Mouse (Mus musculus) lung, postnatal 0 days (tissue): ENCODE data around the gene Arhgap40. TPM values are rescaled to one million over a fixed set of nuclear protein-coding genes. Genes with fewer than 3 reads are reported as not detected.

ENCODE experiments used
- ATAC-seq: fragments of 200-750 bp; cut with Nextera tagmentation; 2 replicates; pipeline ENCODE4 v1.8.0; 2017; ENCODE audit warnings: moderate library complexity
- DNase-seq: peaks from one replicate; pipeline ENCODE4 v3.0.0-alpha.2; 2016; ENCODE audit warnings: low spot score
- H3K27ac ChIP-seq: fragments of 300-500 bp; sonication (generic); 2 replicates; pipeline ENCODE4 v1.5.1; 2014; ENCODE audit warnings: antibody characterized with exemption, mild to moderate bottlenecking, low read length, mixed read lengths
- H3K27me3 ChIP-seq: fragments of 300-500 bp; sonication (generic); replicated peaks from 2 replicates; pipeline ENCODE4 v1.6.1; 2014; ENCODE audit warnings: low read length, mixed read lengths; ENCODE audit not compliant: insufficient read depth
- H3K36me3 ChIP-seq: fragments of 300-500 bp; sonication (generic); 2 replicates; pipeline ENCODE4 v1.6.1; 2014; ENCODE audit warnings: low read length, mixed read lengths; ENCODE audit not compliant: insufficient read depth
- H3K4me1 ChIP-seq: fragments of 300-500 bp; sonication (generic); 2 replicates; pipeline ENCODE4 v1.6.1; 2014; ENCODE audit warnings: antibody characterized with exemption, low read depth, low read length, mixed read lengths; ENCODE audit not compliant: insufficient read depth
- H3K4me2 ChIP-seq: fragments of 300-500 bp; sonication (generic); replicated peaks from 2 replicates; pipeline ENCODE4 v1.6.1; 2014; ENCODE audit warnings: low read depth, mild to moderate bottlenecking, low read length, moderate library complexity, mixed read lengths
- H3K4me3 ChIP-seq: fragments of 300-500 bp; sonication (generic); 2 replicates; pipeline ENCODE4 v1.5.1; 2014; ENCODE audit warnings: low read depth, low read length
- H3K9ac ChIP-seq: fragments of 300-500 bp; sonication (generic); replicated peaks from 2 replicates; pipeline ENCODE4 v1.6.1; 2014; ENCODE audit warnings: low read depth, mild to moderate bottlenecking
- H3K9me3 ChIP-seq: fragments of 300-500 bp; sonication (generic); 2 replicates; pipeline ENCODE4 v1.6.1; 2016; ENCODE audit warnings: low read length, mixed read lengths
- CTCF ChIP-seq: IDR thresholded peaks from 2 replicates; pipeline ENCODE4 v1.5.1; 2016; ENCODE audit warnings: antibody characterized with exemption, mild to moderate bottlenecking
- EP300 ChIP-seq: IDR thresholded peaks from 2 replicates; pipeline ENCODE4 v1.6.1; 2016; ENCODE audit warnings: antibody characterized with exemption, mild to moderate bottlenecking, control low read depth
- WGBS: fragments of 180-500 bp; shearing (Covaris S2); extraction: QIAGEN DNeasy Blood & Tissue Kit; methylation state at CpG from one replicate; pipeline ENCODE4 v1.1.7; 2014; 5-methylcytosine and 5-hydroxymethylcytosine counted together
- polyA plus RNA-seq: library from polyadenylated mRNA; unstranded; fragments of >200 nt; fragmentation: Nextera tagmentation; extraction: Ambion mirVana; gene quantifications from 2 replicates; pipeline ENCODE4 v1.2.1, GENCODE M21; 2015

Arhgap40 gene
- polyA plus RNA-seq, 1 experiment from 2014 or later, result 0.18 TPM

GRCm38 (mm10) chr2:158519800-158520199 lies 7.2 kb downstream of the Arhgap40 start:
- no peaks in the 10 kb centered on the region for H3K9me3 ChIP-seq
- no peaks in the 10 kb centered on the region for H3K27me3 ChIP-seq
- H3K4me1 ChIP-seq, result no peaks in the 10 kb centered on the region
- H3K27ac ChIP-seq, result no peak overlapping the region
- TF ChIP-seq EP300, result no peak
- TF ChIP-seq CTCF, result no peak
- no peak overlapping the region for H3K4me3 ChIP-seq
- H3K9ac ChIP-seq, result no peak overlapping the region
- DNase-seq (no peak), ATAC-seq (no peak)
- 61% methylated on average over 6 of the region's 6 CpGs for WGBS
- H3K36me3 ChIP-seq, result no peaks in the 10 kb centered on the region
- no peak overlapping the region for H3K4me2 ChIP-seq

- no peak for TF ChIP-seq CTCF
- TF ChIP-seq EP300, result peak; percentile 39; the same call in 1 of the 2 replicates
- H3K4me1 ChIP-seq, result no peaks in the 10 kb centered on the region
- 49% methylated on average over 8 of the region's 8 CpGs for WGBS
- no peak overlapping the region for H3K9ac ChIP-seq
- ATAC-seq (peak; percentile 80), DNase-seq (peak; percentile 60)
- H3K27me3 ChIP-seq, result no peaks in the 10 kb centered on the region
- H3K27ac ChIP-seq, result no peak overlapping the region
- H3K4me3 ChIP-seq, result no peak overlapping the region
- no peaks in the 10 kb centered on the region for H3K9me3 ChIP-seq
- no peaks in the 10 kb centered on the region for H3K36me3 ChIP-seq
- no peak overlapping the region for H3K4me2 ChIP-seq
Observed at GRCm38 (mm10) chr2:158523060-158523459, 10.5 kb downstream of the Arhgap40 start.

DNA sequence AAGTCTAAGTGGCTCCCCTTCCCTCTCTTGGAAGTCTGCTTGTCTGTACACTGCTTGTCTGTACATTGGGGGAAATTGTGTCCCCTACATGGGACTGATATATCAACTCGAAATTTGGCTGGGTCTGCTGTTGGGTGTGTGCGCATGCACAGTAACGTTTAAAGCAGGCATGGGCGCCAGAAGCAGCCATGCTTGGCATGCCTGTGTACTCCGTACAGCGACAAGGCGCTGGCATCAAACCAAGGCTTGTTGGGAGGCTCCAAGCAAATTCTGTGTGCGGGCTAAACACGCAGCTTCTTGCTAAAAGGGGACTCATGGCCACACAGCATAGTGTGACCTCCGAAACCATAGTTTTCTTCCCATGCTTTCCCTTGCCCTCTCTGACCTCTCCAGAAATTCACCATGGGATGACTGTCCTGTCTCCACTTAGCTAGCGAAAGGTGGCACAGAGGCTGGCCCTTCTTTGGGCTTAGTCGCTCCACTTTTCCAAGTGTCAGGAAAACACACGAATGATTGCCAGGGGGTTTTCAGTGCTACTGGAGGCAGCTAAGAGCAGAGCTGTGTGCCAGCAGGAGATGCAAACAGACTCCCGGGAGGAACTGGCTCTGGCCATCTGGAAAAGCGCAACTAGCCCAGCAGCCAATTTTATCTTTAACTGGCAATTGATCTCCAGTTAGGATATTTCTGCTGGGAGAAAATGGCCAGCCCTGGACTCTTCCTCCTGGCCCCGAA lies 11.7 kb downstream of the Arhgap40 start:
- no peak overlapping the region for H3K4me3 ChIP-seq
- WGBS, result 63% methylated on average over 16 of the region's 16 CpGs
- TF ChIP-seq CTCF (no peak), EP300 (no peak)
- no peaks in the 10 kb centered on the region for H3K4me1 ChIP-seq
- H3K4me2 ChIP-seq, result no peak overlapping the region
- DNase-seq, result no peak
- no peak overlapping the region for H3K9ac ChIP-seq
- no peaks in the 10 kb centered on the region for H3K27me3 ChIP-seq
- H3K9me3 ChIP-seq, result no peaks in the 10 kb centered on the region
- H3K36me3 ChIP-seq, result no peaks in the 10 kb centered on the region
- H3K27ac ChIP-seq, result no peak overlapping the region
- no peak for ATAC-seq

- ATAC-seq, result peak; percentile 25
- Histone ChIP-seq H3K4me2 (no peak overlapping the region), H3K27ac (no peak overlapping the region), H3K27me3 (no peaks in the 10 kb centered on the region), H3K4me1 (no peaks in the 10 kb centered on the region), H3K4me3 (no peak overlapping the region), H3K36me3 (no peaks in the 10 kb centered on the region), H3K9ac (no peak overlapping the region), H3K9me3 (no peaks in the 10 kb centered on the region)
- TF ChIP-seq EP300, result no peak
- peak; percentile 86 for TF ChIP-seq CTCF
- 3% methylated on average over 4 of the region's 4 CpGs for WGBS
- DNase-seq, result peak; percentile 64
Observed at GRCm38 (mm10) chr2:158534090-158534489, 21.5 kb downstream of the Arhgap40 start.

DNA sequence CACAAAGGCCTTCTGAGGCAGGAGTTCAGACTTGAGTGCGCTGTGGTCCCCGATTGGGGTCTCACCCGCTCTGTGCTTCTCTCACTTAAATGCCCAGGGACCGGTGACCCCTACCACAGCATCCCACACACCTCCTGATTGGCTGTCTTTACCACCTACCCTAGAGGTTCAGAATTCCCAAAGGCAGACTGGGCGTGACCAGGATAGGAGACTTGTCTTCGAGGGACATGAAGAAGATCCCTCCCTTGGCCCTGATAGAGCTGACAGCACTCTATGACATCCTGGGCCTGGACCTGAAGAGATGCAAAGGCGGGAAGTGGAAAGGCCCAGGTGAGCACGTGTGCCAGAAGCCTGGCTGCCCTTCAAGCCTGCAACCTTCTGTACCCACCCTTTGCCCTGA lies 22.0 kb downstream of the Arhgap40 start:
- ATAC-seq (no peak), DNase-seq (no peak)
- no peaks in the 10 kb centered on the region for H3K4me1 ChIP-seq
- H3K9me3 ChIP-seq, result no peaks in the 10 kb centered on the region
- WGBS, result 78% methylated on average over 8 of the region's 8 CpGs
- no peak for TF ChIP-seq CTCF
- no peak for TF ChIP-seq EP300
- H3K27me3 ChIP-seq, result no peaks in the 10 kb centered on the region
- H3K4me3 ChIP-seq, result no peak overlapping the region
- H3K36me3 ChIP-seq, result no peaks in the 10 kb centered on the region
- no peak overlapping the region for H3K27ac ChIP-seq
- no peak overlapping the region for H3K4me2 ChIP-seq
- no peak overlapping the region for H3K9ac ChIP-seq

DNA sequence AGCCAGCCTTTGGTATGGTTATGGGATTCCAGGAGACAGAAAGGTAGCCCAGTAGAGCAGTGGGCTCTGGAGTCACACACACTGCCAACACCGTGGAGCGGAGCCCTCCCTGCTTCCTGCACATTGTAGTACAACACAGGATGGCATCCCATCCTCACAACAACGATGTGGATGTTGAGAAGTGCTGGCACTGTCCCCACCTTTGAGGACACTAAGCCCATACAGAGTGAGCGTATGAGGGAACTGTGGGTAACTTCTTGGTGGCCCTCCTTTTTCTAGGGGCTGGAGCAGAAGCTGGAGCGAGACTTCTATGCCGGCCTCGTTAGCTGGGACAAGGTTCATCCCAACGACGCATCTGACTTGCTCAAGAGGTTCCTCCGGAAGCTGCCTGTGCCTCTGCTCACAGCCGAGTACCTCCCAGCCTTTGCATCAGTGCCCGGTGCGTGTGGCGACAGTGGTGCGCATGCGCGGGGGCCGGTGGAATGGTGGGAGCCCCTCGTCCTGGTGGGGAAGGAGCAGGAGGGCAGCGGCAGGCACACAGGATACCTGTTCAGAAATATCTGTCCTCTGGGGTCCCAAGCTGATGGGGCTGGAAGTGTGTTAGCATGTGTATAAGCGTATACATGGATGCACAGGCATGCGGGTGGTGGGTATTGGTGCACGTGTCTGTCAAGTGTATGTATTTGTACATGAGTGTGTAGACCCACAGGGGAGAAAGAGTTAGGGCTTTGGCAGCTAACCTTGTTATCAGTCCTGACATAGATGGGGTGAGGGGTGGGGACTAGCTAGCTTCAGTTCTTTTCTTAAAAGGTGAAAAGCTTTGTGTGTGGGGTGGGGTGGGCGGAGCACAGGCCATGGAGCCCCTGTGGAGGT lies 27.1 kb downstream of the Arhgap40 start:
- Histone ChIP-seq H3K9ac (no peak overlapping the region), H3K4me3 (no peak overlapping the region), H3K4me2 (no peak overlapping the region), H3K27ac (no peak overlapping the region), H3K4me1 (no peaks in the 10 kb centered on the region), H3K36me3 (no peaks in the 10 kb centered on the region), H3K27me3 (no peaks in the 10 kb centered on the region), H3K9me3 (no peaks in the 10 kb centered on the region)
- no peak for DNase-seq
- ATAC-seq, result no peak
- 48% methylated on average over 23 of the region's 24 CpGs for WGBS
- no peak for TF ChIP-seq EP300
